Mouse (Mus musculus) lung, adult 2 months (tissue): ENCODE data around the gene Tmem243.

Source experiments
- CTCF ChIP-seq: fragments of 200-500 bp; IDR thresholded peaks from 2 replicates; pipeline ENCODE4 v1.5.1; 2011; ENCODE audit warnings: mild to moderate bottlenecking, low read length, control low read depth; ENCODE audit not compliant: insufficient read depth
- POLR2A ChIP-seq: fragments of 200-500 bp; IDR thresholded peaks from 2 replicates; pipeline ENCODE4 v1.6.1; 2011; ENCODE audit warnings: low read depth, mild to moderate bottlenecking, control low read depth, low read length, borderline replicate concordance; ENCODE audit errors: extremely low read depth

- TF ChIP-seq CTCF (no peak), POLR2A (no peak)
These were observed 62.9 kb downstream of the Tmem243 start for GRCm38 (mm10) chr5:9163411-9163810.
